Mouse (Mus musculus) erythroblast, adult 5-6 weeks (primary cell): ENCODE results near the gene Muc3a. TPM values are rescaled to one million over a fixed set of nuclear protein-coding genes. Genes with fewer than 3 reads are reported as not detected.

Experiments
- ATAC-seq: replicated peaks from 2 replicates; pipeline ENCODE4 v1.8.0; 2016; ENCODE audit warnings: moderate number of reproducible peaks, mild to moderate bottlenecking, moderate TSS enrichment, inconsistent platforms; ENCODE audit not compliant: poor library complexity, low FRiP score, severe bottlenecking
- total RNA-seq, 2 experiments: library from RNA; stranded (forward) in 1 of 2; stranded (reverse) in 1 of 2; fragments of 150-400 nt in 1 of 2; fragments of 200-764, 138-1000 nt in 1 of 2; gene quantifications; 2 replicates each; pipeline versions ENCODE4 v1.2.3 to v1.2.4; 2015 to 2017; ENCODE audit warnings: low replicate concordance in 2 of 2

The Muc3a gene
- total RNA-seq (2015; ENCODE audit: low replicate concordance), result 1.9 TPM in 1 of 2 replicates, not detected in the other
- total RNA-seq (2017; ENCODE audit: low replicate concordance), result not detected in 2 replicates

DNA sequence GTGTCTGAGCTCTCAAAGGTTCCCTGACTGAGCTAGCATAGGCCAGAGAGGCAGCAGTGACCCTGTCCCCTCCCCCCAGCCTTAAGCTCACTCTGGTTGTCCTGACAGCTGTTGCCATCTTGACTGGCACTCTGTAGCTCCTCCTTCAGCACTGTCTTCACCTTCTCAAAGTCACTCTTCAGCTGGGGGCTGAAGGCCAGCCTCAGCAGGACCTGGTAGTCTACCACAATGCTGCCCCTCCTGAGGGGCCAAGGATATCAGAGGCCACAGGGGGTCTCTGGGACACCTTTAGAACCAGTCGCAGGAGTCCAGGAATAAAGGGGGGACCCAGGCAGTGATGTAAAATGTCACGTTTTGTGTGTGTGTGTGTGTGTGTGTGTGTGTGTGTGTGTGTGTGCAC lies at the start of gene Muc3a:
TSS of gene Muc3a (minus strand) at position 101 of the 400 bp plus-strand sequence.
- ATAC-seq, result no peak

DNA sequence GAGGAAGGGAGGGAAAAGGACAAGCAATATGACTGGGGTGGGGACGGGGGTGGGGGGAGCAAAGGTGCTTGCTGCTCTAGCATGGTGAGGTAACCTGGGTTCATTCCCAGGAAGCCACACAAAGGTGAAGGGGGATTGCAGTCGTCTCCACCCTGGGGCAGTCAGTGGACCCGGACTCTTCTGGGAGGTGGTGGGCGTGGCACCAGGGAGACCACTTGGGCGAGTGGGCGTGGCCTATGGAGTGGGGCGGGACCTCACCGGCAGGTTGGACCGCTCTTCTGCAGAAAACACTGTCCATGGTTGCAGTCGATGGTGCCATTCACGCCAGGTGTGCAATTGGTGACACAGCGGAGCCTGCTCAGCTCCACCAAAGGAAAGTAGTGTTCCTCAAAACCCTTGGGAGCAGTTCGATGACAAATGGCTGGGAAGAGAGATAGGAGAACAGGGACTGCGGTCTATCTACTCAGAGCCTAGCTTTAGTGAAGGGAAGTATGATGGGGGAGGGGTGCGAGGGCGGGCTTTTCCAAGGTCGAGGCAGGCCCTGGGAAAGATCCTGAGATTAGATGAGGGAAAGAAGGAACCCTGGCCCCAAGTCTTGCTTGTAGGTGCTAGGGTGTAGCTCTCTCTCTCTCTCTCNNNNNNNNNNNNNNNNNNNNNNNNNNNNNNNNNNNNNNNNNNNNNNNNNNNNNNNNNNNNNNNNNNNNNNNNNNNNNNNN lies 917 bp downstream of the Muc3a start:
- ATAC-seq, result no peak

- 0 out of 2 replicates have a peak, but pooled peaks have one; percentile 44 for ATAC-seq
These were observed 1.5 kb downstream of the Muc3a start for GRCm38 (mm10) chr5:137210689-137211088.

DNA sequence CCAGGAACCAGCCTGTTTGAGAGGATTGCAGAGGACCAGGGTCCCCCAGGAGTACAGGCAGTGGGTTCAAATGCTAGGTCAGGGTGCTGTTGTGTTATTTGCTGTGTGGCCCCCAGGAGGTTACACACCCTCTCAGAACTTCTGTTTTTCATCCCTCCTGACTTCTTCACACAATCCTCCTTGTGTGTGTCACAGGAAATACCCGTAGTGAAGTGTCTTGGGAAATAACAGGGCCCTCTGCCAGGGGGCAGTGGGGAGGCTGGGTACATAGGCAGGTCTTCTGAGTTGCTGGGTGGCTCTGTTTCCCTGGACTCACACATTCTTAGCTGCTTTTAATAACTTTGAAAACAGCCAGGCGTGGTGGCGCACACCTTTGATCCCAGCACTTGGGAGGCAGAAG lies 6.9 kb downstream of the Muc3a start:
- no peak for ATAC-seq

GRCm38 (mm10) chr5:137194488-137195120 lies 17.6 kb downstream of the Muc3a start:
- ATAC-seq, result no peak

- ATAC-seq, result no peak
These were observed 18.8 kb downstream of the Muc3a start for GRCm38 (mm10) chr5:137193279-137193952.

GRCm38 (mm10) chr5:137189326-137189725 lies 22.9 kb downstream of the Muc3a start:
- peak; percentile 30; the same call in 1 of the 2 replicates for ATAC-seq

DNA sequence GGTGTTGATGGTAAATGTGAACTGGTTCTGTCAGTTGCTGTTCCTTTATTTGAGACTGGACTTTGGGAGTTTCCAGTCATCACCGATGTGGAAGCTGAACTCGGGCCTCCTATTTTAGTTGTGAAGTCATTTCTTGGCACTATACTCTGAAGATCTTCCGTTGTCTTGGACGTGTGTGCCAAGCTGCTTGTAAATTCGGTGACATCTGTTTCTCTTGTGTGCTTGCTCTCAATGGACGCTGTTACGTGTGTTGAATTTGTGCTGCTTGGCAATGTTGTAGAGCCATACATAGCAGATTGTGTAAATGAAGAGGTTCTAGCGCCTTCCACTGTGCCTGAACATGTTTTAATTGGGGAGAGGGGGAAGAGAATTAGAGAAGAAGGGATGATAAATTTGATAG lies 26.8 kb downstream of the Muc3a start:
- ATAC-seq, result no peak

DNA sequence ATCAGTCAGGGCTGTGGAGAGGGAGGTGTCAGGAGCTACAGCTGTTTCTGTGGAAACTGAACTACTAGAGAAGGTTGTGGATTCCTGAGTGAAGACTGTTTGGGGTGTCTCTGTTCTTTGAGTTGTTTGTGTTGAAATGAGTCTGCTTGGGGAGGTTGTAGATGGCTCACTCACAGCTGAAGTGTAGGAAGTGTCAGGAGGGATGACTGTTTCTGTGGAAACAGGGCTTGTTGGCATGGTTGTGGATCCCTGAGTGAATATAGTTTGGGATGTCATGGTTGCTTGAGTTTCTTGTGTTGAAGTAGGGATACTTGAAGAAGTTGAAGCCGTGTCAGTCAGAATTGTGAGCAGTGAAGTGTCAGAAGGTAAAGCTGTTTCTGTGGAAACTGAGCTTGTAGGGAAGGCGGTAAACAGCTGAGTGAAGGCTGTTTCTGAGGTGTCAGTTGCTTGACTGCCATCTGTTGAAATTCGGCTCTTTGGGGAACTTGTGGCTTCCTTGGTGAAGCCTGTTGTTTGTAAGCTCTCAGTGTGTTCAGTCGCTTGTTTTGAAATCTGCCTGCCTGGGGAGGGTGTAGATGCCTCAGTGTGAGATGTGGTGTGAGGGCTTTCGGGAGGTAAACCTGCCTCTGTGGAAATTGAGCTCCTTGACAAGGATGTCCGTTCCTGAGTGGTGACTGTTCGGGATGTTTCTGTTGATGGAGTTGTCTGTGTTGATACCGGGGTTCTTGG lies 32.4 kb downstream of the Muc3a start:
- ATAC-seq, result 0 out of 2 replicates have a peak, but pooled peaks have one; percentile 30

DNA sequence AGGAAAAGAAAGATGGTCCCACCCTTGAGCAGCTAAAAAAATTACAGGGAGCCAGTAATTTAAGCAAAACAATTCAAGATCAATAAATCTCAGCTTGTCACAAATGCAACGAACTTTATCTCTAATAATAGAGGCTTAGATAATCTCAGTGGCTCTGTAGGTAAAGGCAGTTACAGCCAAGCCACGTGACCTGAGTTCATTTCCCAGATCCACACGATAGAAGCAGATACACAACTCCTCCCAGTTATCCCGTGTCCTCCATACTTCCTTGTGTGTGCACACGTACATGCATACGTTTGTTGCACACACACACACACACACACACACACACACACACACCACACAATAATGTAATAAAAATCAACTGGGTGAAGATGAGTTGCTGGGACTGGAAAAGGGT lies 38.2 kb downstream of the Muc3a start:
- no peak for ATAC-seq

GRCm38 (mm10) chr5:137172591-137172990 lies 39.6 kb downstream of the Muc3a start:
- no peak for ATAC-seq

DNA sequence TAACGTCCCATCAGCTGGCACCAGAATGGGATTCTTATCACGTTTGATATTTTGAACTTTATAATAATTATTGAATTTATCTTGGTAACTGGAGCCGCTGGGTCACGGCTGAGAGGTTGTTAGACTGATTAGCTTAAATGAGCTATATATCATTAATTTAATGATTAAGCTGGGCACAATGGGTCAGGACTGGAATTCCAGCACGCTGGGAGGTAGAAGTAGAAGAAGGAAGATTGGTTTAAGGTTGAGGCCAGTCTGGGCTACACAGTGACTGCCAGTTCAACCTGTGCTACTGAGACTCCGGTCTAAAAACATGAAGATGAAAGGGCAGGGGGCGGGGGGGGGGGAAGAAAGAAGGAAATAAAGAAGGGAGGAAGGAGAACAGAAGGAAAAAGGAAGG lies 40.7 kb downstream of the Muc3a start:
- no peak for ATAC-seq

GRCm38 (mm10) chr5:137170836-137171380 lies 41.3 kb downstream of the Muc3a start:
- no peak for ATAC-seq

DNA sequence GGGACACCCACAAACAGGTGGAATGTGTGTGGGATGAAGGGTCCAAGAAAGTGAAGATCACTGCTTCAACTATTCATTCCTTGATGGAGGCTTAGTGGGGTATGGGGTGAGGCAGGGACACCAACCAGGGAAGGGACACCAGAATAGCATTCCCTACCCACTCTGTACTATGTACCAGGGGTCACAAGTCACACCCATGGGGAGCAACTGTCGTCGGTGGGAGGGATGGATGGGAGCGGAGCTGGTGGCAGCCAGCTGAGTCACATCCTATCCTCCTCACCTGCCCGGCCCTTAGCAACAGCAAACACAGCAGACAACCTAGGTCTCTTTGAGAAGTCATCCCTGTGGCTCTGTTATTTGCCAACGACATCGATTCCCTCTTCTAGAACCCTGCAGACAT lies 44.6 kb downstream of the Muc3a start:
- no peak for ATAC-seq

- no peak for ATAC-seq
These were observed 46.2 kb downstream of the Muc3a start for GRCm38 (mm10) chr5:137166012-137166411.

GRCm38 (mm10) chr5:137161853-137162252 lies 50.3 kb downstream of the Muc3a start:
- no peak for ATAC-seq

DNA sequence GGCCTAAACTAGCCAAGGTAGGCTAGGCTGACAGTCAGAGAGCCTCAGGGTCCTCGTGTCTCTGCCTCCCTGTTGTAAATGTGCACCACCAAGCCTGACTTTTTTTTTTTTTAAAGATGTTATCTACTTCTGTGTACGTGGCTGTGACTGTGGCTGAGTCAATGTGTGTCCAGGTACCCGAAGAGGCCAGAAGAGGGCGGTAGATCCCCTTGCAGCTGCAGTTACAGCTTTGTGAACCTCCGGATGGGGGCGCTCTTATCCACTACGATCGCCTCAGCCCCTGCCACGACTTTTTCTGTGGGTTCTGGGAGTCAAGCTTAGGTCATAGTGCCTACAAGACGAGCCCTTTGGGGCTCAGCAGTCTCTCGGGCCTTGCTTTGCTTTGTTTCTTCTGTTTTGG lies 52.7 kb downstream of the Muc3a start:
- ATAC-seq, result peak; percentile 83; the same call in 1 of the 2 replicates
